Mouse (Mus musculus) megakaryocyte, embryonic 14.5 days (primary cell): ENCODE measurements around the gene Gtf3c4. TPM values are rescaled to one million over a fixed set of nuclear protein-coding genes. Genes with fewer than 3 reads are reported as not detected.

Source experiments
- H3K27me3 ChIP-seq: replicated peaks from 2 replicates; pipeline ENCODE3; 2012; ENCODE audit warnings: inconsistent platforms
- H3K36me3 ChIP-seq: replicated peaks from 2 replicates; pipeline ENCODE3; 2012; ENCODE audit warnings: low read length, inconsistent platforms, mixed read lengths
- H3K4me1 ChIP-seq: 2 replicates; pipeline ENCODE4 v1.6.1; 2012; ENCODE audit warnings: inconsistent platforms
- H3K4me3 ChIP-seq: replicated peaks from 2 replicates; pipeline ENCODE3; 2012; ENCODE audit warnings: moderate library complexity, mild to moderate bottlenecking, inconsistent platforms
- H3K9me3 ChIP-seq: 2 replicates; pipeline ENCODE4 v1.6.1; 2012; ENCODE audit warnings: inconsistent platforms
- FLI1 ChIP-seq: IDR thresholded peaks from 2 replicates; pipeline ENCODE4 v1.6.1; 2012; ENCODE audit warnings: low read length, inconsistent platforms, mixed read lengths
- GATA1 ChIP-seq: IDR thresholded peaks from 3 replicates; pipeline ENCODE4 v1.6.1; 2012; ENCODE audit warnings: mixed read lengths, low read length, inconsistent platforms, borderline replicate concordance
- polyA plus RNA-seq: library from polyadenylated mRNA; stranded (reverse); fragments of >175 nt; gene quantifications from 2 replicates; pipeline ENCODE4 v1.2.3, GENCODE M21; 2012; ENCODE audit warnings: low replicate concordance; ENCODE audit not compliant: insufficient read depth

Gene Gtf3c4
- polyA plus RNA-seq, 1 experiment: 3.2 TPM

DNA sequence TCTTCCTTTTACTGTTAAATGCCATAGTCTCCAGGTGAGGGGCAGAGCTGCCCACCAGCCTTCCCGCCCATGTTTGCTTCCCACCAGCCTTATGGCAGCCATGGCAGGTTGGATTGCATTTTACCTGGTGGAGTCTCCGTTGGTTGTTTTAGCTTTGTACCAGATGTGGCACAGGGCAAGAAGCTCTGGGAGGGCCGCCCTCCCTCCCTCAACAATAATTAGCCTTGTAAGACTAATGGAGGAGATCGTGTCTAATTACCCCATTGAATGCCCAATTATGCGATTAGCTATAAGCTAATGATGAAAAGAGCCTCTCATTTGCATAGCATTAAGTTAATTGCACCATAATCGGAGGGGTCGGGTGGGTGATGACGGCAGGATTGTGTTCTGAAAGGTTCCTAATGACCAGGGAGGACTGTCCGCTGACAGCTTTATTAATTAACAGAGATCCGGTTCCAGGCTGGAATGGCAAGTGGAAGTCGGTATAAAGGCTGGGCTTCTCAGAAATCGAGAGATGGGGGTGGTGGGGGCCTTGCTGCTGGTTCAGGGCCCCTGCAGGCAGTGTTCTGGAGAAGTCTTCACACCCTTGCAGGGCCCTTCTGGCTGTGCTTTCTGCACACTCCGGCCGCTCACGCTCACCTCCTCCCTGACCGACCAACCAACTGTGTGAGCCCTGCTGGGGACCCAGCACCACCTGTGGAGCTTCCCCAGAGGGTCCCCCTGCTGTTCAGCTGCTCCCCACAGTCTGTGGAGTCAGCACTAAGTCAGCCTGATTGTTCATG, 60.0 kb downstream of the Gtf3c4 start:
- no peaks in the 10 kb centered on the region for H3K36me3 ChIP-seq
- no peak overlapping the region for H3K4me3 ChIP-seq
- no peak for TF ChIP-seq GATA1
- no peak for TF ChIP-seq FLI1
- H3K27me3 ChIP-seq: peaks cover 73% of the 10 kb centered on the region
- peaks cover 23% of the 10 kb centered on the region for H3K9me3 ChIP-seq
- peaks cover 9% of the 10 kb centered on the region; the same call in 1 of the 2 replicates for H3K4me1 ChIP-seq

GRCm38 (mm10) chr2:28776728-28777127, 63.4 kb downstream of the Gtf3c4 start:
- TF ChIP-seq FLI1: no peak

GRCm38 (mm10) chr2:28774073-28774472, 66.1 kb downstream of the Gtf3c4 start:
- peaks cover 71% of the 10 kb centered on the region for H3K27me3 ChIP-seq
- H3K4me1 ChIP-seq: peaks cover 15% of the 10 kb centered on the region

More at GRCm38 (mm10) chr2:28776728-28777127, 63.4 kb downstream of the Gtf3c4 start:
- Histone ChIP-seq H3K4me3 (no peak overlapping the region), H3K9me3 (peaks cover 7% of the 10 kb centered on the region), H3K27me3 (peaks cover 74% of the 10 kb centered on the region), H3K4me1 (peaks cover 8% of the 10 kb centered on the region; the same call in 1 of the 2 replicates), H3K36me3 (no peaks in the 10 kb centered on the region)

More at GRCm38 (mm10) chr2:28774073-28774472, 66.1 kb downstream of the Gtf3c4 start:
- no peak for TF ChIP-seq FLI1
- no peak for TF ChIP-seq GATA1
- Histone ChIP-seq H3K9me3 (no peaks in the 10 kb centered on the region), H3K4me3 (no peak overlapping the region), H3K36me3 (no peaks in the 10 kb centered on the region)

Other genes starting within 250 kb of the Gtf3c4 start
- 225 and 586 TPM in 2 replicates for gene Gfi1b, start 218.4 kb downstream of the Gtf3c4 start, polyA plus RNA-seq
- 1.1 and 1.7 TPM in 2 replicates for gene Tsc1, start 199.1 kb downstream of the Gtf3c4 start, polyA plus RNA-seq
- 3.0 TPM in 1 of 2 replicates, not detected in the other for gene Spaca9, start 140.6 kb downstream of the Gtf3c4 start, polyA plus RNA-seq
- not detected in 2 replicates for gene Ak8, start 140.2 kb downstream of the Gtf3c4 start, polyA plus RNA-seq
- 2.2 and 4.0 TPM in 2 replicates for gene Ddx31, start within 50 bp of the Gtf3c4 start, polyA plus RNA-seq
- gene Barhl1, start 76.3 kb upstream of the Gtf3c4 start, polyA plus RNA-seq: not detected in 2 replicates
- 0.25 TPM in 1 of 2 replicates, not detected in the other for gene Cfap77, start 214.7 kb upstream of the Gtf3c4 start, polyA plus RNA-seq
- 3.2 TPM in 1 of 2 replicates, not detected in the other for gene Ttf1, start 219.9 kb upstream of the Gtf3c4 start, polyA plus RNA-seq